Mouse (Mus musculus) retina, adult 2 months (tissue): ENCODE measurements around the gene Rbbp6.

Source experiments
- DNase-seq: peaks from one replicate; pipeline ENCODE4 v3.0.0-alpha.2; 2012; ENCODE audit warnings: low read depth, low spot score

The Rbbp6 gene

GRCm38 (mm10) chr7:123046473-123047091 is 81.1 kb downstream of the Rbbp6 start:
- DNase-seq = no peak
